Mouse (Mus musculus): ENCODE data around the gene Kif26a. TPM values are rescaled to one million over a fixed set of nuclear protein-coding genes. Genes with fewer than 3 reads are reported as not detected.

Gene Kif26a
- polyA plus RNA-seq, 1 experiment from 2014 or later: 4.7 TPM

GRCm38 (mm10) chr12:112184390-112184789, 38.4 kb downstream of the Kif26a start:
- H3K36me3 ChIP-seq (ENCODE audit: control insufficient read depth, insufficient read depth, low read length): peaks cover 2% of the 10 kb centered on the region
- no peak for ATAC-seq
- 0 out of 2 replicates have a peak overlapping the region, but pooled peaks have one; percentile 14 for H3K9ac ChIP-seq (ENCODE audit: low read depth, low read length)
- no peak overlapping the region for H3K4me2 ChIP-seq (ENCODE audit: low read length)
- WGBS: 51% methylated on average over 3 of the region's 3 CpGs
- no peak overlapping the region for H3K4me3 ChIP-seq (ENCODE audit: low read depth, low read length)
- peak overlapping the region; percentile 50; the same call in 1 of the 2 replicates for H3K27ac ChIP-seq (ENCODE audit: low read length)
- no peaks in the 10 kb centered on the region for H3K9me3 ChIP-seq (replicated peaks; ENCODE audit: control insufficient read depth, low read length, poor library complexity, severe bottlenecking)
- H3K4me1 ChIP-seq (ENCODE audit: control insufficient read depth, insufficient read depth, low read length): peaks cover 5% of the 10 kb centered on the region
- no peaks in the 10 kb centered on the region for H3K27me3 ChIP-seq (ENCODE audit: control insufficient read depth, insufficient read depth, low read depth, low read length)

- 90% methylated on average over 6 of the region's 6 CpGs for WGBS
- Histone ChIP-seq H3K9ac (ENCODE audit: low read depth, low read length) (no peak overlapping the region), H3K9me3 (replicated peaks; ENCODE audit: control insufficient read depth, low read length, poor library complexity, severe bottlenecking) (no peaks in the 10 kb centered on the region), H3K27me3 (ENCODE audit: control insufficient read depth, insufficient read depth, low read depth, low read length) (no peaks in the 10 kb centered on the region), H3K4me1 (ENCODE audit: control insufficient read depth, insufficient read depth, low read length) (peaks cover 5% of the 10 kb centered on the region), H3K4me3 (ENCODE audit: low read depth, low read length) (no peak overlapping the region), H3K4me2 (ENCODE audit: low read length) (no peak overlapping the region), H3K36me3 (ENCODE audit: control insufficient read depth, insufficient read depth, low read length) (no peaks in the 10 kb centered on the region), H3K27ac (ENCODE audit: low read length) (no peak overlapping the region)
- no peak for ATAC-seq
These were observed 40.9 kb downstream of the Kif26a start for GRCm38 (mm10) chr12:112186899-112187298.

- Histone ChIP-seq H3K9ac (ENCODE audit: low read depth, low read length) (no peak overlapping the region), H3K27me3 (ENCODE audit: control insufficient read depth, insufficient read depth, low read depth, low read length) (no peaks in the 10 kb centered on the region), H3K4me3 (ENCODE audit: low read depth, low read length) (no peak overlapping the region), H3K4me1 (ENCODE audit: control insufficient read depth, insufficient read depth, low read length) (peaks cover 11% of the 10 kb centered on the region), H3K36me3 (ENCODE audit: control insufficient read depth, insufficient read depth, low read length) (no peaks in the 10 kb centered on the region), H3K9me3 (replicated peaks; ENCODE audit: control insufficient read depth, low read length, poor library complexity, severe bottlenecking) (no peaks in the 10 kb centered on the region), H3K27ac (ENCODE audit: low read length) (no peak overlapping the region), H3K4me2 (ENCODE audit: low read length) (no peak overlapping the region)
- 59% methylated on average over 6 of the region's 6 CpGs for WGBS
- ATAC-seq: no peak
These were observed 45.7 kb downstream of the Kif26a start for GRCm38 (mm10) chr12:112191753-112192152.

GRCm38 (mm10) chr12:112195019-112195418, 49.0 kb downstream of the Kif26a start:
- H3K4me1 ChIP-seq (ENCODE audit: control insufficient read depth, insufficient read depth, low read length): peaks cover 11% of the 10 kb centered on the region
- no peak overlapping the region for H3K4me3 ChIP-seq (ENCODE audit: low read depth, low read length)
- H3K9me3 ChIP-seq (replicated peaks; ENCODE audit: control insufficient read depth, low read length, poor library complexity, severe bottlenecking): no peaks in the 10 kb centered on the region
- H3K36me3 ChIP-seq (ENCODE audit: control insufficient read depth, insufficient read depth, low read length): no peaks in the 10 kb centered on the region
- ATAC-seq: peak; percentile 13; the same call in 1 of the 2 replicates
- H3K4me2 ChIP-seq (ENCODE audit: low read length): peak overlapping the region; percentile 42
- H3K27ac ChIP-seq (ENCODE audit: low read length): no peak overlapping the region
- no peaks in the 10 kb centered on the region for H3K27me3 ChIP-seq (ENCODE audit: control insufficient read depth, insufficient read depth, low read depth, low read length)
- H3K9ac ChIP-seq (ENCODE audit: low read depth, low read length): peak overlapping the region; percentile 54
- 6% methylated on average over 13 of the region's 13 CpGs for WGBS

GRCm38 (mm10) chr12:112196562-112196961, 50.6 kb downstream of the Kif26a start:
- Histone ChIP-seq H3K27me3 (ENCODE audit: control insufficient read depth, insufficient read depth, low read depth, low read length) (no peaks in the 10 kb centered on the region), H3K9me3 (replicated peaks; ENCODE audit: control insufficient read depth, low read length, poor library complexity, severe bottlenecking) (no peaks in the 10 kb centered on the region), H3K4me2 (ENCODE audit: low read length) (no peak overlapping the region), H3K4me1 (ENCODE audit: control insufficient read depth, insufficient read depth, low read length) (peaks cover 11% of the 10 kb centered on the region), H3K36me3 (ENCODE audit: control insufficient read depth, insufficient read depth, low read length) (no peaks in the 10 kb centered on the region), H3K4me3 (ENCODE audit: low read depth, low read length) (no peak overlapping the region), H3K27ac (ENCODE audit: low read length) (no peak overlapping the region), H3K9ac (ENCODE audit: low read depth, low read length) (no peak overlapping the region)
- ATAC-seq: no peak
- WGBS: 76% methylated on average over 10 of the region's 10 CpGs

GRCm38 (mm10) chr12:112199363-112199762, 53.4 kb downstream of the Kif26a start:
- no peaks in the 10 kb centered on the region for H3K27me3 ChIP-seq (ENCODE audit: control insufficient read depth, insufficient read depth, low read depth, low read length)
- H3K9ac ChIP-seq (ENCODE audit: low read depth, low read length): no peak overlapping the region
- 74% methylated on average over 3 of the region's 3 CpGs for WGBS
- no peak overlapping the region for H3K4me2 ChIP-seq (ENCODE audit: low read length)
- no peaks in the 10 kb centered on the region for H3K36me3 ChIP-seq (ENCODE audit: control insufficient read depth, insufficient read depth, low read length)
- H3K4me3 ChIP-seq (ENCODE audit: low read depth, low read length): no peak overlapping the region
- no peak overlapping the region for H3K27ac ChIP-seq (ENCODE audit: low read length)
- no peaks in the 10 kb centered on the region for H3K9me3 ChIP-seq (replicated peaks; ENCODE audit: control insufficient read depth, low read length, poor library complexity, severe bottlenecking)
- ATAC-seq: no peak
- H3K4me1 ChIP-seq (ENCODE audit: control insufficient read depth, insufficient read depth, low read length): peaks cover 11% of the 10 kb centered on the region

GRCm38 (mm10) chr12:112200045-112200444, 54.0 kb downstream of the Kif26a start:
- H3K27ac ChIP-seq (ENCODE audit: low read length): no peak overlapping the region
- WGBS: 75% methylated on average over 2 of the region's 2 CpGs
- ATAC-seq: no peak
- H3K36me3 ChIP-seq (ENCODE audit: control insufficient read depth, insufficient read depth, low read length): no peaks in the 10 kb centered on the region
- peaks cover 6% of the 10 kb centered on the region for H3K4me1 ChIP-seq (ENCODE audit: control insufficient read depth, insufficient read depth, low read length)
- H3K27me3 ChIP-seq (ENCODE audit: control insufficient read depth, insufficient read depth, low read depth, low read length): no peaks in the 10 kb centered on the region
- H3K4me2 ChIP-seq (ENCODE audit: low read length): no peak overlapping the region
- H3K4me3 ChIP-seq (ENCODE audit: low read depth, low read length): no peak overlapping the region
- no peak overlapping the region for H3K9ac ChIP-seq (ENCODE audit: low read depth, low read length)
- H3K9me3 ChIP-seq (replicated peaks; ENCODE audit: control insufficient read depth, low read length, poor library complexity, severe bottlenecking): no peaks in the 10 kb centered on the region

GRCm38 (mm10) chr12:112207163-112207562, 61.2 kb downstream of the Kif26a start:
- no peaks in the 10 kb centered on the region for H3K9me3 ChIP-seq (replicated peaks; ENCODE audit: control insufficient read depth, low read length, poor library complexity, severe bottlenecking)
- H3K4me3 ChIP-seq (ENCODE audit: low read depth, low read length): no peak overlapping the region
- H3K36me3 ChIP-seq (ENCODE audit: control insufficient read depth, insufficient read depth, low read length): no peaks in the 10 kb centered on the region
- ATAC-seq: no peak; the same call in 1 of the 2 replicates
- peaks cover 22% of the 10 kb centered on the region for H3K4me1 ChIP-seq (ENCODE audit: control insufficient read depth, insufficient read depth, low read length)
- no peak overlapping the region for H3K9ac ChIP-seq (ENCODE audit: low read depth, low read length)
- H3K4me2 ChIP-seq (ENCODE audit: low read length): no peak overlapping the region
- H3K27ac ChIP-seq (ENCODE audit: low read length): no peak overlapping the region
- WGBS: 55% methylated on average over 2 of the region's 2 CpGs
- no peaks in the 10 kb centered on the region for H3K27me3 ChIP-seq (ENCODE audit: control insufficient read depth, insufficient read depth, low read depth, low read length)

- Histone ChIP-seq H3K36me3 (ENCODE audit: control insufficient read depth, insufficient read depth, low read length) (no peaks in the 10 kb centered on the region), H3K9ac (ENCODE audit: low read depth, low read length) (no peak overlapping the region), H3K9me3 (replicated peaks; ENCODE audit: control insufficient read depth, low read length, poor library complexity, severe bottlenecking) (no peaks in the 10 kb centered on the region), H3K27me3 (ENCODE audit: control insufficient read depth, insufficient read depth, low read depth, low read length) (no peaks in the 10 kb centered on the region), H3K4me1 (ENCODE audit: control insufficient read depth, insufficient read depth, low read length) (peaks cover 22% of the 10 kb centered on the region), H3K27ac (ENCODE audit: low read length) (no peak overlapping the region), H3K4me2 (ENCODE audit: low read length) (no peak overlapping the region), H3K4me3 (ENCODE audit: low read depth, low read length) (no peak overlapping the region)
- 17% methylated on average over 4 of the region's 4 CpGs for WGBS
- ATAC-seq: no peak
These were observed 61.7 kb downstream of the Kif26a start for GRCm38 (mm10) chr12:112207734-112208133.

All from midbrain, embryonic 16.5 days (tissue).